Comparison of ENCODE assay signal across 8 mouse cellular contexts in the genomic region with DNA sequence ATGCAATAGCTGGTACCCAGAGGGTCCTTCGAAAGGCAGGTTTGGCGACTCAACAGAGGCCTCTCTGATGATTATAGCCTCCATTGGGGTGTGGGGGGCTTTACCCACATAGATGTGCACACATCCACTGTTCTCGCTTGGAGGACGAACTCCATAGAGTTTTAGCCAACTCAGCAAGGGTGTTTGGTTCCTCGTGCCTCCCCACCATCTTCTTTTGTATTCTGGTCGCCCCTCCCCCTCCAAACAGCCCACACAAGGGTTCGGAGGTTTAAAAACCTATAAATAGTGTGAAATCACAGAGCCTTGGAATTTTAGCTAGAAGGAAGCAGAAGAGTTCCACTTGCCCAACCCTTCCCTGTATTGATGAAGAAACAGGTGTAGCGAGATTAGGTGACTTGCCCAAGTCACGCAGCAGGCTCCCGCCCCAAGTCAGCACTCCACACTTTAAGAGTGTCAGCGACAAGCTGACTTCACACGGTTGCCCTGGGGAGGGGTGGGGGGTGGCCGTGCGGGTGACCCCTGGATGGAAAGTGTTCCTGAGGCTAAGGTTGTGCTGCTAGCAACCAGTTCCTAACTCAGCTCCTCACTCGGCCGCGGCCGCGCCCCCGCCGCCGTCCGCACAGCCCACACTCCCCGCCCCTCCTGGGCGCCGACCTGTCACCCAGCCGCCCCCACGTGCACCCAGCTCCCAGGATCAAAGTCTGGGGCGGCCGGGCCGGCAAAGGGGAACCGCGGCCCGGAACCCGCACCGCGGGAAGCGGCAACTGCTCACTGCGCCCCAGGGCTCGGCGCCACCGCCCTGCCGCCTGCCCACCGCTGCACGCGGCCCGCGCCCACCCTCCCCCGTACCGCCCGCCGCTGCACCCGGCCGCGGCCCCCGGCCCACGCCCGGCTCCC. TPM values are rescaled to one million over a fixed set of nuclear protein-coding genes. Genes with fewer than 3 reads are reported as not detected.
DNase-seq lines count a peak whose midpoint lies in the region; ATAC-seq and TF ChIP-seq lines count a peak whose summit lies in the region.

No protein-coding gene starts in this region.

- TF ChIP-seq CTCF in MEL (IDR thresholded peaks at IDR 0.05 in 2 of 3, conservative IDR thresholded peaks at IDR 0.05 in 1 of 3; ENCODE audit: control insufficient read depth in 1 of 3, insufficient read depth in 1 of 3, low read depth in 2 of 3, low read length in 3 of 3, poor library complexity in 1 of 3, severe bottlenecking in 1 of 3) = no peak

- H3K9me3 ChIP-seq in heart, embryonic 12.5 days (replicated peaks) = no peaks in the 10 kb centered on the region
- H3K9me3 ChIP-seq in MEL (replicated peaks; ENCODE audit: insufficient read depth, low read length) = no peaks in the 10 kb centered on the region
- H3K9me3 ChIP-seq in embryonic facial prominence, embryonic 14.5 days (ENCODE audit: control insufficient read depth, low read length) = no peaks in the 10 kb centered on the region
- H3K9me3 ChIP-seq in intestine, embryonic 14.5 days (ENCODE audit: control insufficient read depth, low read length) = no peaks in the 10 kb centered on the region
- H3K9me3 ChIP-seq in liver, embryonic 16.5 days (replicated peaks; ENCODE audit: control insufficient read depth, low read length) = no peaks in the 10 kb centered on the region
- no peaks in the 10 kb centered on the region for H3K9me3 ChIP-seq in neural tube, embryonic 12.5 days

- peak; percentile 83 for ATAC-seq in heart, embryonic 12.5 days (ENCODE audit: insufficient number of reproducible peaks, low FRiP score)
- peak; percentile 60 for ATAC-seq in embryonic facial prominence, embryonic 14.5 days (ENCODE audit: low read depth)
- ATAC-seq in intestine, embryonic 14.5 days (replicated peaks; ENCODE audit: low FRiP score, low TSS enrichment, low read depth) = peak; percentile 74
- ATAC-seq in liver, embryonic 16.5 days (ENCODE audit: low read depth) = peak; percentile 50
- ATAC-seq in neural tube, embryonic 12.5 days (ENCODE audit: low FRiP score, low read depth) = peak; percentile 74

- TF ChIP-seq POLR2A in MEL (IDR thresholded peaks at IDR 0.05; ENCODE audit: control insufficient read depth in 1 of 2, insufficient read depth in 1 of 2, low read depth in 1 of 2, low read length in 2 of 2, poor library complexity in 1 of 2) = peak in 1 of 2 experiments; percentile 35; a peak in 2 of 4 replicates

- 6% methylated on average over 35 of the region's 58 CpGs for WGBS in heart, embryonic 12.5 days
- WGBS in embryonic facial prominence, embryonic 14.5 days = 8% methylated on average over 25 of the region's 58 CpGs
- 5% methylated on average over 52 of the region's 58 CpGs for WGBS in intestine, embryonic 14.5 days
- WGBS in liver, embryonic 16.5 days (ENCODE audit: insufficient replicate concordance) = 10% methylated on average over 30 of the region's 58 CpGs
- WGBS in neural tube, embryonic 12.5 days = 4% methylated on average over 37 of the region's 58 CpGs

- H3K4me2 ChIP-seq in heart, embryonic 12.5 days = peak overlapping the region; percentile 89
- peak overlapping the region; percentile 94 for H3K4me2 ChIP-seq in embryonic facial prominence, embryonic 14.5 days (ENCODE audit: low read depth, low read length)
- peak overlapping the region; percentile 83 for H3K4me2 ChIP-seq in intestine, embryonic 14.5 days (ENCODE audit: low read length)
- H3K4me2 ChIP-seq in liver, embryonic 16.5 days (ENCODE audit: low read depth, low read length) = peak overlapping the region; percentile 96
- H3K4me2 ChIP-seq in neural tube, embryonic 12.5 days (replicated peaks) = peak overlapping the region; percentile 95

- peaks cover 29% of the 10 kb centered on the region for H3K79me2 ChIP-seq in MEL (ENCODE audit: control insufficient read depth, insufficient read depth, low read length, poor library complexity)

- no peak for DNase-seq in heart, adult 18-20 months
- peak; percentile 67 for DNase-seq in MEL (ENCODE audit: low read depth, low spot score)
- DNase-seq in embryonic facial prominence, embryonic 14.5 days (ENCODE audit: low spot score) = peak; percentile 23
- DNase-seq in intestine, embryonic 14.5 days (ENCODE audit: low spot score) = no peak
- DNase-seq in left cerebral cortex, postnatal 36 days (ENCODE audit: low spot score in 2 of 2) = no peak

- TF ChIP-seq EP300 in MEL (IDR thresholded peaks at IDR 0.05; ENCODE audit: low read depth in 1 of 2, low read length in 2 of 2) = no peak

- peaks cover 34% of the 10 kb centered on the region for H3K4me1 ChIP-seq in heart, embryonic 12.5 days (replicated peaks)
- peaks cover 7 to 22% of the 10 kb centered on the region in 2 experiments for H3K4me1 ChIP-seq in MEL (ENCODE audit: control insufficient read depth in 1 of 2, insufficient read depth in 2 of 2, low read length in 2 of 2)
- peaks cover 26% of the 10 kb centered on the region for H3K4me1 ChIP-seq in embryonic facial prominence, embryonic 14.5 days (ENCODE audit: control insufficient read depth, insufficient read depth, low read length)
- H3K4me1 ChIP-seq in intestine, embryonic 14.5 days (replicated peaks; ENCODE audit: control insufficient read depth, insufficient read depth, low read length) = peaks cover 25% of the 10 kb centered on the region
- peaks cover 34% of the 10 kb centered on the region for H3K4me1 ChIP-seq in liver, embryonic 16.5 days (ENCODE audit: control insufficient read depth, low read depth, low read length)
- H3K4me1 ChIP-seq in neural tube, embryonic 12.5 days = peaks cover 27% of the 10 kb centered on the region

- intact Hi-C loops in left cerebral cortex, postnatal 36 days (cut with DNase I) = loop anchor here (2.0 to 5.0 kb wide), 2 partner anchors 71 to 329 kb away; a partner anchor contains a TSS

- H3K36me3 ChIP-seq in heart, embryonic 12.5 days = peaks cover 18% of the 10 kb centered on the region
- H3K36me3 ChIP-seq in MEL (ENCODE audit: control insufficient read depth in 1 of 2, insufficient read depth in 2 of 2, low read length in 2 of 2) = peaks cover 0 to 24% of the 10 kb centered on the region in 2 experiments
- H3K36me3 ChIP-seq in embryonic facial prominence, embryonic 14.5 days (ENCODE audit: control insufficient read depth, insufficient read depth, low read length) = peaks cover 16% of the 10 kb centered on the region
- peaks cover 14% of the 10 kb centered on the region for H3K36me3 ChIP-seq in intestine, embryonic 14.5 days (ENCODE audit: control insufficient read depth, insufficient read depth, low read length)
- H3K36me3 ChIP-seq in liver, embryonic 16.5 days (ENCODE audit: control insufficient read depth, insufficient read depth) = peaks cover 9% of the 10 kb centered on the region
- H3K36me3 ChIP-seq in neural tube, embryonic 12.5 days = peaks cover 12% of the 10 kb centered on the region

- H3K9ac ChIP-seq in heart, embryonic 12.5 days = peak overlapping the region; percentile 82
- peak overlapping the region; percentile 83 for H3K9ac ChIP-seq in MEL (ENCODE audit: control insufficient read depth, low read depth, low read length, poor library complexity, severe bottlenecking)
- H3K9ac ChIP-seq in embryonic facial prominence, embryonic 14.5 days (ENCODE audit: low read depth, low read length) = peak overlapping the region; percentile 74
- peak overlapping the region; percentile 70 for H3K9ac ChIP-seq in intestine, embryonic 14.5 days (ENCODE audit: low read length)
- H3K9ac ChIP-seq in liver, embryonic 16.5 days (ENCODE audit: low read depth, low read length) = peak overlapping the region; percentile 78
- peak overlapping the region; percentile 83 for H3K9ac ChIP-seq in neural tube, embryonic 12.5 days

- peak overlapping the region; percentile 75 for H3K4me3 ChIP-seq in heart, embryonic 12.5 days
- H3K4me3 ChIP-seq in MEL (ENCODE audit: control insufficient read depth in 1 of 2, insufficient read depth in 1 of 2, low read depth in 2 of 2, low read length in 2 of 2) = peak overlapping the region; percentile 53 to 74
- peak overlapping the region; percentile 97 for H3K4me3 ChIP-seq in embryonic facial prominence, embryonic 14.5 days (ENCODE audit: low read depth, low read length)
- H3K4me3 ChIP-seq in intestine, embryonic 14.5 days (ENCODE audit: low read depth, low read length) = peak overlapping the region; percentile 96
- peak overlapping the region; percentile 98 for H3K4me3 ChIP-seq in liver, embryonic 16.5 days (ENCODE audit: low read depth, low read length)
- H3K4me3 ChIP-seq in neural tube, embryonic 12.5 days = peak overlapping the region; percentile 93

- no peaks in the 10 kb centered on the region for H3K27me3 ChIP-seq in heart, embryonic 12.5 days (replicated peaks)
- no peaks in the 10 kb centered on the region for H3K27me3 ChIP-seq in MEL (ENCODE audit: control insufficient read depth in 1 of 2, insufficient read depth in 2 of 2, low read length in 2 of 2)
- H3K27me3 ChIP-seq in embryonic facial prominence, embryonic 14.5 days (replicated peaks; ENCODE audit: control insufficient read depth, insufficient read depth, low read length) = no peaks in the 10 kb centered on the region
- no peaks in the 10 kb centered on the region for H3K27me3 ChIP-seq in intestine, embryonic 14.5 days (replicated peaks; ENCODE audit: control insufficient read depth, insufficient read depth, low read length)
- H3K27me3 ChIP-seq in liver, embryonic 16.5 days (ENCODE audit: control insufficient read depth, insufficient read depth, low read depth, low read length) = no peaks in the 10 kb centered on the region
- H3K27me3 ChIP-seq in neural tube, embryonic 12.5 days (replicated peaks) = no peaks in the 10 kb centered on the region

- peak overlapping the region; percentile 64; the same call in 1 of the 2 replicates for H3K27ac ChIP-seq in heart, embryonic 12.5 days (ENCODE audit: poor library complexity, severe bottlenecking)
- H3K27ac ChIP-seq in MEL (ENCODE audit: control insufficient read depth, low read depth, low read length) = no peak overlapping the region
- H3K27ac ChIP-seq in embryonic facial prominence, embryonic 14.5 days (replicated peaks; ENCODE audit: low read depth, low read length) = no peak overlapping the region
- 0 out of 2 replicates have a peak overlapping the region, but pooled peaks have one; percentile 14 for H3K27ac ChIP-seq in intestine, embryonic 14.5 days (ENCODE audit: low read depth)
- H3K27ac ChIP-seq in liver, embryonic 16.5 days (ENCODE audit: low read length) = peak overlapping the region; percentile 78
- H3K27ac ChIP-seq in neural tube, embryonic 12.5 days = no peak overlapping the region

- TF ChIP-seq RAD21 in MEL (IDR thresholded peaks at IDR 0.05; ENCODE audit: low read depth, low read length) = no peak

RNA-seq across cellular contexts. Expression of a gene that starts 0.7 kb away (rescaled TPM):
- polyA plus RNA-seq in heart, embryonic 12.5 days (2016; fragmentation: Nextera tagmentation; extraction: Ambion mirVana) = 4.8 and 5.0 TPM in 2 replicates
- 10 to 100 TPM; 16.4 to 19.5 TPM for total RNA-seq in heart, adult 18-20 months (2021)
- 10.2 and 10.7 TPM in 2 replicates for total RNA-seq in MEL (2012; rRNA removed)
- 10 to 100 TPM in 1 of 2 experiments, not detected in 1; 10.4 TPM for polyA plus RNA-seq in MEL (2012; ENCODE audit: insufficient read depth in 1 of 2, insufficient read length in 2 of 2, low read depth in 1 of 2, low replicate concordance in 2 of 2, missing spikeins in 1 of 2)
- polyA plus RNA-seq in embryonic facial prominence, embryonic 14.5 days (2014; fragmentation: Nextera tagmentation; extraction: Ambion mirVana) = 2.5 and 3.4 TPM in 2 replicates
- polyA plus RNA-seq in intestine, embryonic 14.5 days (2014; fragmentation: Nextera tagmentation; extraction: Ambion mirVana) = 1.6 and 2.0 TPM in 2 replicates
- polyA plus RNA-seq in liver, embryonic 16.5 days (2015; fragmentation: Nextera tagmentation; extraction: Ambion mirVana) = 0.86 and 1.1 TPM in 2 replicates
- polyA plus RNA-seq in neural tube, embryonic 12.5 days (2016; fragmentation: Nextera tagmentation; extraction: Ambion mirVana) = 4.4 and 4.7 TPM in 2 replicates
- total RNA-seq in left cerebral cortex, postnatal 36 days (2021) = 10 to 100 TPM; 34.3 to 40.5 TPM

Comparison
In these comparisons a context has a peak if more than half of its experiments do, and no peak if none do; other contexts are left out.
1. H3K27ac ChIP-seq: peak in heart, embryonic 12.5 days (single experiment), intestine, embryonic 14.5 days (single experiment) and liver, embryonic 16.5 days (single experiment); none in MEL (single experiment), embryonic facial prominence, embryonic 14.5 days (single experiment) and neural tube, embryonic 12.5 days (single experiment).
2. DNase-seq: peak in MEL (single experiment) and embryonic facial prominence, embryonic 14.5 days (single experiment); none in heart, adult 18-20 months (0 of 2), intestine, embryonic 14.5 days (single experiment) and left cerebral cortex, postnatal 36 days (0 of 2).
3. Peak in every context shown above with its lines, with median percentiles within 50 percentile points of each other: ATAC-seq, H3K4me2 ChIP-seq, H3K4me3 ChIP-seq and H3K9ac ChIP-seq.